Mouse (Mus musculus): Measurements from ENCODE around the gene Rasal1. TPM values are rescaled to one million over a fixed set of nuclear protein-coding genes. Genes with fewer than 3 reads are reported as not detected.

The Rasal1 gene
- polyA plus RNA-seq, 1 experiment from 2014 or later = 0.48 TPM

DNA sequence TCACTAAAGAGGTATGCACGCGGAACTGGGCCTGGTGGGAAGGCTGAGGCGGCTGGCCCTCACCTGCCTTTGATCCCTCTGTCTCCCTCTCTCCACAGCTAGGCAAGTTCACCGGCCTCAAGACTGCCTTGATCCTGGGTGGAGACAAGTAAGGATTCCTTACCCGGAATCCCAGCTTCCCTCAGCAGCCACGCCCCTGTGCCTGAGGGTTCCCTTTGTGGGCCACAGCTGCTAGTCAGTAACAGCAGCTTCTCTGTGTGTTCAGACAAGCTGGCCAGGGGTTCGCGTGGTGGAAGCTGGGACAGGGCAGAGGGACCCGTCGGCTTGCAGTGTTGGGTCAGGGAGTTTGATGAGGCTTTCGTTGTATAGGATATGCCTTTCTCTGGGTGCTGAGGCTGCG is 29.8 kb upstream of the Rasal1 start:
- Histone ChIP-seq H3K9ac (ENCODE audit: low read length) (no peak overlapping the region), H3K27ac (replicated peaks; ENCODE audit: low read depth, low read length) (no peak overlapping the region), H3K4me1 (ENCODE audit: control insufficient read depth, insufficient read depth, low read length) (peaks cover 8% of the 10 kb centered on the region; the same call in 1 of the 2 replicates), H3K4me3 (ENCODE audit: low read depth, low read length) (no peak overlapping the region), H3K4me2 (ENCODE audit: low read depth, severe bottlenecking) (no peak overlapping the region), H3K36me3 (ENCODE audit: control insufficient read depth, insufficient read depth, low read length) (peaks cover 35% of the 10 kb centered on the region), H3K9me3 (ENCODE audit: control insufficient read depth, low read length) (no peaks in the 10 kb centered on the region), H3K27me3 (ENCODE audit: control insufficient read depth, insufficient read depth, low read length) (no peaks in the 10 kb centered on the region)
- WGBS = 87% methylated on average over 12 of the region's 12 CpGs
- no peak for ATAC-seq (ENCODE audit: insufficient number of reproducible peaks, low FRiP score, low TSS enrichment, low read depth)
- no peak for DNase-seq (ENCODE audit: low spot score)

DNA sequence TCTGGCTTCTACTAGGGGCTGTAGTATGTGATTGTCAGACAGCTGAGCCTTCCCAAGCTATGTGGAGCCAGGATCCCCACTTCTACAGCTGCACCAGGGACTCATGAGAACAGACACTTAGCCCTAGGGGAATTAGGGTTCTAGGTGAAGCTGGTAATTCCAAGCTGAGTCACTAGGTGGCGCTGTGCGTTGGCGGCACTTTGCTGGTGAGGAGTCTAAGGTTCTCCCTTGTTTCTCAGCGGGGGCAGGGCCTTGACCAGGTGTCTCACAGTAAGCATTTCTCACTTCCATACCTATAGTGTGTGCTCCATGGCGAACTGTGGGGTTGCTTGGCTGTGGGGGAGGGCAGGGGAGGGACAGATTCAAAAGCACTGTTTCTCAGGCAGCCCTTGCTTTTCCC is 29.4 kb upstream of the Rasal1 start:
- no peak overlapping the region for H3K27ac ChIP-seq (replicated peaks; ENCODE audit: low read depth, low read length)
- peaks cover 5% of the 10 kb centered on the region; the same call in 1 of the 2 replicates for H3K4me1 ChIP-seq (ENCODE audit: control insufficient read depth, insufficient read depth, low read length)
- DNase-seq (ENCODE audit: low spot score) (peak; percentile 80), ATAC-seq (ENCODE audit: insufficient number of reproducible peaks, low FRiP score, low TSS enrichment, low read depth) (no peak)
- peaks cover 35% of the 10 kb centered on the region for H3K36me3 ChIP-seq (ENCODE audit: control insufficient read depth, insufficient read depth, low read length)
- 14% methylated on average over 5 of the region's 5 CpGs for WGBS
- H3K4me3 ChIP-seq (ENCODE audit: low read depth, low read length) = no peak overlapping the region
- no peak overlapping the region for H3K9ac ChIP-seq (ENCODE audit: low read length)
- no peaks in the 10 kb centered on the region for H3K27me3 ChIP-seq (ENCODE audit: control insufficient read depth, insufficient read depth, low read length)
- no peak overlapping the region for H3K4me2 ChIP-seq (ENCODE audit: low read depth, severe bottlenecking)
- H3K9me3 ChIP-seq (ENCODE audit: control insufficient read depth, low read length) = no peaks in the 10 kb centered on the region

DNA sequence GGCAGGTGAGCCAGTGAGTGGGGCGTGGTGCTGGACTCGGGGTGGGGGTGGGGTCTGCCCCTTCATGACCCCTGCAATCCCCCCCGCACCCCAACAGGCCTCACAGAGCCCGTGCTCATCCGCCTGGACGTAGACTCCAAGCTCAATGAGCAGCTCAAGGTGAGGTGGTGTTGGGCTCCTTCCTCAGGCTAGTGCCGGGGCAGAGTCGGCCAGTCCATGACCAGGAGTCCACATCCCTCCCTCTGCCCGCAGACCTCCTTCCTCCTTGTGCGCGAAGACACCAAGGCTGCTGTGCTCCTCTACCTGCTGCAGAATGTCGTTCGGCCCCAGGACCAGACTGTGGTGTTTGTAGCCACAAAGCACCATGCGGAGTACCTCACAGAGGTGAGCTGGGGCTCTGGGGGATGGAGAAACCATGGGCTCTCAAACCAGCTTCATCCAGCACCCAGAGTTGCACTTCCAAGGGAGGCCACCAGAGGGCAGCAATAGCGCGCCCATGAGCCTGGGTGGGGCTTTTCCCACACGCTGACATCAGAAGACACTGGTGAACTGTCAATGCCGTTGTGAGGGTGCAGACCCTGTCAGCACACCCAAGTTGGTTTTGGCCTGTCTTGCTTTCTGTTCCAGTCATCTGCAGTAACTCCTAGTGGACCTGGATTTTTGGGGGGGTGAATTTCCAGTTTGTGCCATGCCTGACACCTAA is 28.1 kb upstream of the Rasal1 start:
- peaks cover 42% of the 10 kb centered on the region for H3K36me3 ChIP-seq (ENCODE audit: control insufficient read depth, insufficient read depth, low read length)
- no peaks in the 10 kb centered on the region for H3K27me3 ChIP-seq (ENCODE audit: control insufficient read depth, insufficient read depth, low read length)
- no peak overlapping the region for H3K4me3 ChIP-seq (ENCODE audit: low read depth, low read length)
- no peak overlapping the region for H3K4me2 ChIP-seq (ENCODE audit: low read depth, severe bottlenecking)
- no peaks in the 10 kb centered on the region for H3K9me3 ChIP-seq (ENCODE audit: control insufficient read depth, low read length)
- peak; percentile 87 for DNase-seq (ENCODE audit: low spot score)
- peaks cover 5% of the 10 kb centered on the region; the same call in 1 of the 2 replicates for H3K4me1 ChIP-seq (ENCODE audit: control insufficient read depth, insufficient read depth, low read length)
- H3K9ac ChIP-seq (ENCODE audit: low read length) = no peak overlapping the region
- ATAC-seq (ENCODE audit: insufficient number of reproducible peaks, low FRiP score, low TSS enrichment, low read depth) = no peak
- WGBS = 71% methylated on average over 18 of the region's 18 CpGs
- H3K27ac ChIP-seq (replicated peaks; ENCODE audit: low read depth, low read length) = no peak overlapping the region

DNA sequence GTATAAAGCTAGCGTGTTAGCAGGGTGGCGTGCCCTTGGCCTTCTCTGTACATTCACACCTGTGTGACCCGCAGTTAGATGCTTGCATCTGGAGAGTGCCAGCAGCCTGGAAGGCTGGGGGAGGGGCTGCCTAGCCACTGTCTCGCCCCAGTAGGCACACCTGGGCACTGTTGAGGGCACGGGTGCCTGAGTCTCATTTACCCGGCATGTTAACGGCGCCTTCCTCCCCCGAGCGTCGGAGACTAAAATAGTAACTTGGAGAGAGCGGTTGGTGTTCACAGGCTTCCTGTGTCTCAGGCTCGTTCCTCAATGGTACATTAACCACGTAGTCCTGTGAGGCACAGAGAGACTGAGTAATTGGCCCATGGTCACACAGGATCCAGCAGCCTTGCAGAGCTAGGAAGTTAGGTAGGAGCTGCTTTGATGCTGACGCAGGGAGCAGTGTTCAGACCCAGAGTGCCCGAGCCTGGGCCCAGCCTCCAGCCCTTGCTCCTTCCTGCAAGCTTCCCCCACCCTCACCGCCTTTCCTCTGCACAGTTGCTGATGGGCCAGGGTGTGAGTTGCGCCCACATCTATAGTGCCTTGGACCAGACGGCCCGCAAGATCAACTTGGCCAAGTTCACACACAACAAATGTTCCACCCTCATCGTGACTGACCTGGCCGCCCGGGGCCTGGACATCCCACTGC is 27.4 kb upstream of the Rasal1 start:
- no peak overlapping the region for H3K4me3 ChIP-seq (ENCODE audit: low read depth, low read length)
- ATAC-seq (ENCODE audit: insufficient number of reproducible peaks, low FRiP score, low TSS enrichment, low read depth) = no peak
- no peak overlapping the region for H3K27ac ChIP-seq (replicated peaks; ENCODE audit: low read depth, low read length)
- H3K4me1 ChIP-seq (ENCODE audit: control insufficient read depth, insufficient read depth, low read length) = peaks cover 5% of the 10 kb centered on the region; the same call in 1 of the 2 replicates
- DNase-seq (ENCODE audit: low spot score) = no peak
- no peaks in the 10 kb centered on the region for H3K9me3 ChIP-seq (ENCODE audit: control insufficient read depth, low read length)
- 94% methylated on average over 23 of the region's 23 CpGs for WGBS
- H3K4me2 ChIP-seq (ENCODE audit: low read depth, severe bottlenecking) = no peak overlapping the region
- peaks cover 43% of the 10 kb centered on the region for H3K36me3 ChIP-seq (ENCODE audit: control insufficient read depth, insufficient read depth, low read length)
- no peaks in the 10 kb centered on the region for H3K27me3 ChIP-seq (ENCODE audit: control insufficient read depth, insufficient read depth, low read length)
- H3K9ac ChIP-seq (ENCODE audit: low read length) = no peak overlapping the region

DNA sequence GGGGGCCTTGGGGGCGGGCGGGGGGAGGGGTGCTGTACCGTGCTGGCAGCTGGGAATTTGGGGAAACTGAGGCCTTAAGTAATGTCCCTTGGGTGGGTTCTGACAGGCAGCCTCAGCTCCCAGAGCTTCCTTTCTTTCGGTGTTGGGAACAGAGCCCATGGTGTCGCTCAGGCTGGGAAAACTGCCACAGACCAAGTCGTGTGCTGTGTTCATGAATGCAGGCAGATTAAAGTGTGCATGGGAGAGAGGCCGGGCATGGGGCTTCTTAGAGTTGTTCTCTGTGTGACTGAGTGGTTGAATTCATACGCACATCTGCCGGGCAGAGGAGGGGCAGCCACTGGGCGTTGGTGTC is 26.8 kb upstream of the Rasal1 start:
- WGBS = 93% methylated on average over 10 of the region's 10 CpGs
- no peak overlapping the region for H3K9ac ChIP-seq (ENCODE audit: low read length)
- H3K36me3 ChIP-seq (ENCODE audit: control insufficient read depth, insufficient read depth, low read length) = peaks cover 45% of the 10 kb centered on the region
- no peaks in the 10 kb centered on the region for H3K9me3 ChIP-seq (ENCODE audit: control insufficient read depth, low read length)
- no peaks in the 10 kb centered on the region for H3K27me3 ChIP-seq (ENCODE audit: control insufficient read depth, insufficient read depth, low read length)
- peaks cover 5% of the 10 kb centered on the region; the same call in 1 of the 2 replicates for H3K4me1 ChIP-seq (ENCODE audit: control insufficient read depth, insufficient read depth, low read length)
- no peak overlapping the region for H3K4me3 ChIP-seq (ENCODE audit: low read depth, low read length)
- H3K27ac ChIP-seq (replicated peaks; ENCODE audit: low read depth, low read length) = no peak overlapping the region
- DNase-seq (ENCODE audit: low spot score) = no peak
- ATAC-seq (ENCODE audit: insufficient number of reproducible peaks, low FRiP score, low TSS enrichment, low read depth) = no peak
- H3K4me2 ChIP-seq (ENCODE audit: low read depth, severe bottlenecking) = no peak overlapping the region

DNA sequence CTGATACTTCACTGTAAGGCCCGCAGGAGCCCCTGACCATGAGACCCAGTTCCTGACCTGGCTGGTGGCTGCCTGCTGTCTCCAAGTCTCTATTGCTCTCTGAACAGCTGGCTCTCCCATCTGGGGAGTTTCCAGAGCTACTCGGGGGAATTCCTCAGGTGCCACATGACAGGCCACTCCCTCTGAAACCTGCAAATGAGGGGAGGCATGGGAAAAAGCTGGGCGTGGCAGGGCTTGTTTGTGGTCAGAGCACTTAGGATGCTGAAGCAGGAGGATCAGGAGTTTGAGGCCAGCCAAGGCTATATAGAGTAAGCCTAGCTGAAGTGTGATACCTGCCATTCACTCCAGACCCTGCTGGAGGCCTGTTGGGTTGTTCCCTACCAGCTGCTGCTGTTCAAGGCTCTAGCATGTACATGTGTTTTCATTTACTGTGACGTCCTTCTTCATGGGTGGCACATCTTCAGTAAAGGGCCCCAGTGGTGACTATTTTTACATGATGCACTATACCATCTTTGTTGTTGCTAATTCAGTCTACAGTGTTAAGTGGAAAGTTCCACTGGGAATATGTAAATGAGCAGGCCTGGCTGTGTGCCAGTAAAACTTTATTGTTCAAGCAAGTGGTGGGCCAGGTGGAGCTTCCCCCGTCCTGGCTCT is 26.3 kb upstream of the Rasal1 start:
- peaks cover 5% of the 10 kb centered on the region; the same call in 1 of the 2 replicates for H3K4me1 ChIP-seq (ENCODE audit: control insufficient read depth, insufficient read depth, low read length)
- no peak overlapping the region for H3K9ac ChIP-seq (ENCODE audit: low read length)
- no peak for DNase-seq (ENCODE audit: low spot score)
- H3K27me3 ChIP-seq (ENCODE audit: control insufficient read depth, insufficient read depth, low read length) = no peaks in the 10 kb centered on the region
- H3K27ac ChIP-seq (replicated peaks; ENCODE audit: low read depth, low read length) = no peak overlapping the region
- peaks cover 44% of the 10 kb centered on the region for H3K36me3 ChIP-seq (ENCODE audit: control insufficient read depth, insufficient read depth, low read length)
- H3K4me3 ChIP-seq (ENCODE audit: low read depth, low read length) = no peak overlapping the region
- ATAC-seq (ENCODE audit: insufficient number of reproducible peaks, low FRiP score, low TSS enrichment, low read depth) = no peak
- 67% methylated on average over 5 of the region's 5 CpGs for WGBS
- H3K4me2 ChIP-seq (ENCODE audit: low read depth, severe bottlenecking) = no peak overlapping the region
- no peaks in the 10 kb centered on the region for H3K9me3 ChIP-seq (ENCODE audit: control insufficient read depth, low read length)

DNA sequence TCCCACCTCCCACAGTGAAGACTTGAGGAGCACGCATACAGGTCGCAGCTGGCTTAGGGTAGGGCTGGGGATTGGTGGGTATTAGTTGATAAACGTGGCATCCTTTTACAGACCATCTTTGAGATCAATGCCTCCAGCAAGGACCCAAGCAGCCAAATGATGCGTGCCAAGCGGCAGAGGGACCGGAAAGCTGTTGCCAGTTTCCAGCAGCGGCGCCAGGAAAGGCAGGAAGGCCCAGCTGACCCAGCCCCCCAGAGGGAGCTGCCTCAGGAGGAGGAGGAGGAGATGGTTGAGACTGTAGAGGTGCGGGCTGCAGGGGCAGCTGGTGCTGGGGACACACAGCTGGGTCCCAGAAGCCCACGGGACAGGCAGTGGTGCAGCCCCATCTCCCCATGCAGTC is 24.2 kb upstream of the Rasal1 start:
- Histone ChIP-seq H3K9me3 (ENCODE audit: control insufficient read depth, low read length) (no peaks in the 10 kb centered on the region), H3K4me2 (ENCODE audit: low read depth, severe bottlenecking) (no peak overlapping the region), H3K9ac (ENCODE audit: low read length) (no peak overlapping the region), H3K27ac (replicated peaks; ENCODE audit: low read depth, low read length) (no peak overlapping the region), H3K36me3 (ENCODE audit: control insufficient read depth, insufficient read depth, low read length) (peaks cover 37% of the 10 kb centered on the region), H3K4me3 (ENCODE audit: low read depth, low read length) (no peak overlapping the region), H3K27me3 (ENCODE audit: control insufficient read depth, insufficient read depth, low read length) (no peaks in the 10 kb centered on the region), H3K4me1 (ENCODE audit: control insufficient read depth, insufficient read depth, low read length) (peaks cover 5% of the 10 kb centered on the region; the same call in 1 of the 2 replicates)
- WGBS = 90% methylated on average over 10 of the region's 10 CpGs
- DNase-seq (ENCODE audit: low spot score) (no peak), ATAC-seq (ENCODE audit: insufficient number of reproducible peaks, low FRiP score, low TSS enrichment, low read depth) (no peak)

DNA sequence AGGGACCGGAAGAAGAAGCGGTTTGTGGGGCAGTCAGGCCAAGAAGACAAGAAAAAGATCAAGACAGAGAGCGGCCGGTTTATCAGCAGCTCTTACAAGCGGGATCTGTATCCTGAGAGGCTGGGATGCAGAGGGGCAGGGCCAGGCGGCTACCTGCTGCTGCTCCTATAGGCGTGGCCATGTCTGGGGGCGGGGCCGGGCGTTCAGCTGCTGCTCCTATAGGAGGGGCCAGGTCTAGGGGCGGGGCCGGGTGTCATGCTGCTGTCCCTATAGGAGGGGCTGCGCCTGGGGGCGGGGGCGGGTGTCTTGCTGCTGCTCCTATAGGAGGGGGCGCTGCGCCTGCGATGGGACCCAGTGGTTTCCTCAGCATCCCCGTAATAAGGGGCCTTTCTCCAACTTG is 22.2 kb upstream of the Rasal1 start:
- Histone ChIP-seq H3K9me3 (ENCODE audit: control insufficient read depth, low read length) (no peaks in the 10 kb centered on the region), H3K27ac (replicated peaks; ENCODE audit: low read depth, low read length) (no peak overlapping the region), H3K4me1 (ENCODE audit: control insufficient read depth, insufficient read depth, low read length) (peaks cover 5% of the 10 kb centered on the region; the same call in 1 of the 2 replicates), H3K4me3 (ENCODE audit: low read depth, low read length) (no peak overlapping the region), H3K9ac (ENCODE audit: low read length) (no peak overlapping the region), H3K27me3 (ENCODE audit: control insufficient read depth, insufficient read depth, low read length) (no peaks in the 10 kb centered on the region; the same call in 1 of the 2 replicates), H3K4me2 (ENCODE audit: low read depth, severe bottlenecking) (no peak overlapping the region), H3K36me3 (ENCODE audit: control insufficient read depth, insufficient read depth, low read length) (peaks cover 27% of the 10 kb centered on the region)
- peak; percentile 63; the same call in 1 of the 2 replicates for ATAC-seq (ENCODE audit: insufficient number of reproducible peaks, low FRiP score, low TSS enrichment, low read depth)
- peak; percentile 73 for DNase-seq (ENCODE audit: low spot score)
- WGBS = 22% methylated on average over 16 of the region's 19 CpGs

Measured in limb, embryonic 11.5 days (tissue).